Mouse (Mus musculus) testis, adult 2 months (tissue): ENCODE data around the gene Faf2.

Source experiments
- CTCF ChIP-seq: fragments of 200-500 bp; IDR thresholded peaks from 2 replicates; pipeline ENCODE4 v1.5.1; 2012; ENCODE audit warnings: low read depth, mild to moderate bottlenecking, inconsistent platforms, low read length, moderate library complexity; ENCODE audit not compliant: control insufficient read depth, insufficient read depth, insufficient replicate concordance
- POLR2A ChIP-seq: fragments of 200-500 bp; IDR thresholded peaks from 2 replicates; pipeline ENCODE4 v1.6.1; 2012; ENCODE audit warnings: low read depth, mild to moderate bottlenecking, inconsistent platforms, low read length, moderate library complexity; ENCODE audit not compliant: control insufficient read depth

GRCm38 (mm10) chr13:54702507-54702906 is 80.9 kb downstream of the Faf2 start:
- TF ChIP-seq CTCF (no peak), POLR2A (no peak)
